Mouse (Mus musculus) heart, adult 2 months (tissue): ENCODE measurements around the gene Camkmt. TPM values are rescaled to one million over a fixed set of nuclear protein-coding genes. Genes with fewer than 3 reads are reported as not detected.
A peak's percentile ranks its signal among the peaks of the same experiment; 100 is the strongest.

Experiments used
- DNase-seq, 2 experiments: peaks; one replicate each; pipeline ENCODE4 v3.0.0; 2021
- H3K27ac ChIP-seq: fragments of 200-600 bp; 2 replicates; pipeline ENCODE4 v1.8.1; 2022
- H3K27me3 ChIP-seq: fragments of 200-500 bp; 2 replicates; pipeline ENCODE4 v1.6.1; 2012; ENCODE audit warnings: mild to moderate bottlenecking, low read length, inconsistent platforms, mixed read lengths; ENCODE audit not compliant: control insufficient read depth, insufficient read depth
- H3K36me3 ChIP-seq: fragments of 200-500 bp; 2 replicates; pipeline ENCODE4 v1.6.1; 2012; ENCODE audit warnings: low read length, inconsistent platforms; ENCODE audit not compliant: control insufficient read depth, insufficient read depth
- H3K4me1 ChIP-seq: fragments of 200-500 bp; 2 replicates; pipeline ENCODE4 v1.6.1; 2011; ENCODE audit warnings: low read length; ENCODE audit not compliant: control insufficient read depth, insufficient read depth
- H3K4me3 ChIP-seq: fragments of 200-600 bp; 2 replicates; pipeline ENCODE4 v1.8.1; 2022
- H3K79me2 ChIP-seq: fragments of 200-500 bp; replicated peaks from 2 replicates; pipeline ENCODE4 v1.6.1; 2012; ENCODE audit warnings: mild to moderate bottlenecking, inconsistent platforms, low read length, moderate library complexity, mixed read lengths; ENCODE audit not compliant: control insufficient read depth, insufficient read depth
- H3K9ac ChIP-seq: fragments of 200-500 bp; 2 replicates; pipeline ENCODE4 v1.6.1; 2012; ENCODE audit warnings: low read depth, mild to moderate bottlenecking, control low read depth, inconsistent platforms, low read length, mixed read lengths
- CTCF ChIP-seq: fragments of 200-600 bp; IDR thresholded peaks from 2 replicates; pipeline ENCODE4 v1.8.1; 2022; ENCODE audit warnings: antibody characterized with exemption, mild to moderate bottlenecking, moderate library complexity
- EP300 ChIP-seq: fragments of 200-500 bp; IDR thresholded peaks from 2 replicates; pipeline ENCODE4 v1.6.1; 2011; ENCODE audit warnings: low read depth, low read length, control low read depth; ENCODE audit not compliant: insufficient read depth
- POLR2A ChIP-seq: fragments of 200-500 bp; IDR thresholded peaks from 2 replicates; pipeline ENCODE4 v1.6.1; 2011; ENCODE audit warnings: mild to moderate bottlenecking, low read depth, low read length, control low read depth; ENCODE audit not compliant: insufficient read depth
- WGBS: fragments of 180-500 bp; shearing (Covaris S2); methylation state at CpG from one replicate; pipeline ENCODE4 v1.1.7; 2018; 5-methylcytosine and 5-hydroxymethylcytosine counted together
- intact Hi-C: fragments of 180-260 bp; cut with DNase I; formaldehyde crosslinking; loops from one replicate; pipeline ENCODE4 v1.15.1; 2025
- polyA plus RNA-seq: library from polyadenylated mRNA; depleted of rRNA; stranded (reverse); fragments of >200 nt; gene quantifications from 2 replicates; pipeline ENCODE4 v1.2.3, GENCODE M21; 2012
- total RNA-seq, 2 experiments: library from RNA; stranded (reverse); gene quantifications; 2 replicates each; pipeline ENCODE4 v1.2.3; 2021

Gene Camkmt
- total and polyA plus RNA-seq, 3 experiments = 1.1 to 4.2 (median 3.5) TPM

DNA sequence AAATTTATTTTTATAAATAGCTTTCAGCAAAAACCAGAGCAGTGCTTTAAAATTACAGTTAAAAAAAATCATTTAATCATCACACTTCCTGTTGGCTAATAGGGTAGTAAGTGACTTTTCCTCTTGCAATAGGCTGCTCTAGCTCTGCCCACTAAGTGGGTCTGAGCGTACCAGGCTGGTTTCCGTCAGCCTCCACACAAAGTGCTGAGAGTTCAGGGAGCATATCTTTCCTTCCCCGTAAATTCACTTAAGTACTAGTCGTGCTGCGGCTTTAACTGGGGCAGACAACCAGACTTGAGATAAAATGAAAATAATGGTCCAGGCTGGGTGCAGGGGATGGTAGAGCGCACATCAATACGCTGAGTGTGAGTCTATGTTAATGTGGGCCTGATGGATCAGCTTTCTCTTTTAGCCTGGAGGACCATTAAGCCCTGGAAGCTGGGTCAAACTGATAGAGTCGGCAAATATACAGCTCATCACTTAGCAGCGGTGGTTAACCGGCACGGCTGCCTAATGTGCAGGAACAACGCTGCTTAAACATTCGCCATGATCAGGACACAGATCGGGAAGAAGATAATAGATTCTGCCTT is 90.2 kb downstream of the Camkmt start:
- no peak for DNase-seq
- no peak overlapping the region for H3K4me3 ChIP-seq
- H3K27me3 ChIP-seq = no peaks in the 10 kb centered on the region
- H3K9ac ChIP-seq = no peak overlapping the region
- 65% methylated on average over 14 of the region's 14 CpGs for WGBS
- intact Hi-C loops = loop anchor here (10.0 kb wide), 1 partner anchor 884 kb away; no protein-coding TSS in a partner anchor
- H3K4me1 ChIP-seq = no peaks in the 10 kb centered on the region
- TF ChIP-seq EP300 = no peak
- no peak for TF ChIP-seq POLR2A
- TF ChIP-seq CTCF = no peak
- H3K79me2 ChIP-seq = no peaks in the 10 kb centered on the region
- H3K27ac ChIP-seq = no peak overlapping the region
- H3K36me3 ChIP-seq = no peaks in the 10 kb centered on the region

DNA sequence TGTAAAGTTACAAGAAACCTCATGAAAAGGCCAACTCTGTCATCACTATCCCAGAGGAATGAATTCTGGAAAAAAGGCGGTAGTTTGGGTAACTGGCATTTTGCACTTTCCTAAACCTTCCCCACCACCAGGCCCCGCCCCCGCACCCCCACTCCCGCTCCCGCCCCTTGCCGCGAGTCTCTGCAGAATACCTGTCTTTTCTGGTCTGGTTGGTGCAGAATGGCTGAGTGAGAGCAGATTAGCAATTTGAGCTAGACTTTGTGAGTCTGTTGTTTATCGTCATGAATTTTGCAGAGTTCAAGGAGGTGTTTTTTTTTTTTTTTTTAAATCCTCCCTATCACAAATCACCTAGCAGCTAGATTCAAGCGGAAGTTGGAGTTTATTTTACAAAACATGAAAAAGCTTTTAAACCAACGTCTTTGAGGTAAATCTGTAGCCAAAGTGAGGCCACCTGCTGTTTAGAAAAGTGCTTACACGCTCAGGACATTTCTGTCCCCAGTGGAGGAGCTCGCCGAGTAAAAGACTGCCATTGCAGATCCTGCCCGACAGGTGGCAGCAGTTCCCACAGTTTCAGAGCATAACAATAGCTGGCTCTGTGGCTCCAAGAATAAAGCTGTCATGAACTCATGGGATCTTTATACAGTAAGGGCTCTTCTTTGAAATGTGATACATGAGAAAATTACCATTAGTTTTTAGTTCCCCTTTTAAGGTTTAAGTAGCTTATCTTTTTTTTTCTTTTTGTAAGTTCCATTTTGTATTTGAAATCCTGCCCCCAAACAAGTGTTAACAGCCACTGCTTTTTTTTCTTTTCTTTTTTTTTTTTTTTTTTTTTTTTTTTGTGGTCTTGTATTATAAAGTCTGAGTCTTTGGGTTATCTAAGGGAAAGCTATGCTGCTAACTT is 99.1 kb downstream of the Camkmt start:
- Histone ChIP-seq H3K4me3 (no peak overlapping the region), H3K27ac (no peak overlapping the region), H3K27me3 (no peaks in the 10 kb centered on the region), H3K36me3 (no peaks in the 10 kb centered on the region), H3K9ac (no peak overlapping the region), H3K4me1 (no peaks in the 10 kb centered on the region), H3K79me2 (no peaks in the 10 kb centered on the region)
- TF ChIP-seq POLR2A (no peak), EP300 (peak; percentile 61; the same call in 1 of the 2 replicates)
- peak; percentile 80 to 85 for DNase-seq
- 6% methylated on average over 14 of the region's 14 CpGs for WGBS
- intact Hi-C loops = loop anchor here (1.0 to 10.0 kb wide), 4 partner anchors 72 to 875 kb away; no protein-coding TSS in a partner anchor

DNA sequence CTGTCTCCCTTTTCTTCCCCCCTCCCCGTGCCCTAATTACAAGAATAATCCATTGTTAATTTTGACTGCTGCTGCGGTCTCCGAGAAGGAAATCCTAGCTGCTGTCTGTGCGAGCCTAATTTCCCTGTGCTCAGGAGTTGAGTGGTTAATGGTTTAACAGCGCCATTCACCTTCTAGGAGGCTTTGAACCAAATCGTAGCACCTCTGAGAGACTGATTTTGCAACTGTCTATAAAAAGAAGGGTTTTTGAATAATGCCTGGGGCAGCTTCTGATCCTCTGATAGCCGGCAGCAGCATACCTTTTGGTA is 99.7 kb downstream of the Camkmt start:
- TF ChIP-seq EP300 (no peak), POLR2A (no peak), CTCF (no peak)
- Histone ChIP-seq H3K9ac (no peak overlapping the region), H3K36me3 (no peaks in the 10 kb centered on the region), H3K4me1 (no peaks in the 10 kb centered on the region), H3K4me3 (no peak overlapping the region), H3K27ac (no peak overlapping the region), H3K27me3 (no peaks in the 10 kb centered on the region), H3K79me2 (no peaks in the 10 kb centered on the region)
- no peak for DNase-seq
- intact Hi-C loops = no loop called here
- 55% methylated on average over 7 of the region's 7 CpGs for WGBS

DNA sequence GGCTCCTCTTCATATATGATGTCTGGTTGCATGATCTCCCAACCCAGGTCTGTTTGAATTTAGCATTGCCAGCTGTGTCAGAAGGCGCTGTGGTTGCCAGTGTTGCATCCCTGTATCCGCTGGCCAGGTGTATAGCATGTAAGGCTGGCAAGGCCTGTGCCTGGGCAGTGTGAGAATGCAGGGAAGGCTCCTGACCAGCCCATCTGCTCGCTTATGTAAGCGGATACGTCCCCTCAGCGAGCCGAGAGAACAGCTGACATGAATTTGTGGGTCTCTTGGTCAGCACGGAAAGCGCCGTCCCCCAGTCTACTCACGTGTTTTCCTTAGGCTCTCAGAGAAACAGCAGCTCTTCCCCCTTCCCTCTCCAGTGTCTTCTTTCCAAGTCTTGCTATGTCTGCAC is 102.9 kb downstream of the Camkmt start:
- no peak overlapping the region for H3K27ac ChIP-seq
- no peak for DNase-seq
- no peaks in the 10 kb centered on the region for H3K4me1 ChIP-seq
- H3K9ac ChIP-seq = no peak overlapping the region
- WGBS = 89% methylated on average over 11 of the region's 11 CpGs
- no peaks in the 10 kb centered on the region for H3K79me2 ChIP-seq
- no peaks in the 10 kb centered on the region for H3K27me3 ChIP-seq
- no peak for TF ChIP-seq POLR2A
- no peak for TF ChIP-seq CTCF
- no peak for TF ChIP-seq EP300
- intact Hi-C loops = no loop called here
- no peak overlapping the region for H3K4me3 ChIP-seq
- H3K36me3 ChIP-seq = no peaks in the 10 kb centered on the region

DNA sequence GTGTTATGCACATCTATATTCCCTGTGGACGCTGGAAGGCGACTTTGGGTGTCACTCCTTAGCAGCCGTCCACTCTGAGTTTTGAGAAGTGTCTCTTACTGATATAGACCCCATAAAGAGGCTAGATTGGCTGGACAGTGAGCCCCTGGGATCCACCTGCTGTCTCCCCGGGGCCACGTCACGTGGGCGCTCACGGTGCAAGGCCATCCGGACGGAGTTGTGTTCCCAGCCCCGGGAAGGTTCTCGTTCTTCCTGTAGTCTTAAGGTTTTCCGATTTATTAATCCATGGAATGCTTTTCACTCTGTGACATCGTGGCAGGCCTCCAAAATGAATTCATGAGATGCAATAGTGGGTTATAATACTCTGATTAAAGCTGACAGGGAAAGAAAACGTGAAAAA is 108.4 kb downstream of the Camkmt start:
- H3K79me2 ChIP-seq = no peaks in the 10 kb centered on the region
- intact Hi-C loops = no loop called here
- no peaks in the 10 kb centered on the region for H3K36me3 ChIP-seq
- TF ChIP-seq EP300 = no peak
- TF ChIP-seq POLR2A = no peak
- no peak for TF ChIP-seq CTCF
- H3K4me3 ChIP-seq = no peak overlapping the region
- DNase-seq = no peak
- 88% methylated on average over 15 of the region's 15 CpGs for WGBS
- H3K9ac ChIP-seq = no peak overlapping the region
- no peaks in the 10 kb centered on the region for H3K4me1 ChIP-seq
- H3K27ac ChIP-seq = no peak overlapping the region
- H3K27me3 ChIP-seq = no peaks in the 10 kb centered on the region

DNA sequence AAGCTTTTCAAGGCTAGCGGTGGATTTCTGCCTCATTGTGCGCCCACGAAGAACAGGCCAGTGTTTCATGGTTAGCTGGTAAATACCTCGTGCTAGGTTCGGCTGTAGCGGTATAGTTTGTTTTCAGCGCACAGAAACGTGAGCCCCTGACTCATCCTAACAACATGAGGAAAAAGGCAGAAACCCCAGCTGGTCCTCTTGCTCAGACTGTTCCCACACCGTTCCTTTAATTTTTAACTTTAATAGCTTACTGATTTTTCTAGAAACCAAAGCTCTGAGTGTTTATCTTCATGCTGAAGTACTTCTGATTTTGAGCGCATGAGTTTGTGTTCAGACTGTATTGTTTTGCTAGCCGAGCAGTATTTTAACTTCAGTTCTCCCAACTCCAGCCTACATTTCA is 109.0 kb downstream of the Camkmt start:
- H3K27ac ChIP-seq = no peak overlapping the region
- no peaks in the 10 kb centered on the region for H3K27me3 ChIP-seq
- WGBS = 92% methylated on average over 11 of the region's 11 CpGs
- H3K4me1 ChIP-seq = no peaks in the 10 kb centered on the region
- intact Hi-C loops = no loop called here
- H3K4me3 ChIP-seq = no peak overlapping the region
- no peak for DNase-seq
- no peak for TF ChIP-seq EP300
- TF ChIP-seq CTCF = no peak
- TF ChIP-seq POLR2A = no peak
- no peaks in the 10 kb centered on the region for H3K36me3 ChIP-seq
- no peaks in the 10 kb centered on the region for H3K79me2 ChIP-seq
- H3K9ac ChIP-seq = no peak overlapping the region
